Mouse (Mus musculus) layer of hippocampus, postnatal 14 days (tissue): ENCODE data around the gene Hmgcl. TPM values are rescaled to one million over a fixed set of nuclear protein-coding genes. Genes with fewer than 3 reads are reported as not detected.

ENCODE experiments used
- DNase-seq, 2 experiments: peaks; one replicate each; pipeline ENCODE4 v3.0.0; 2021 to 2022; ENCODE audit warnings: low spot score in 2 of 2, mixed read lengths in 1 of 2
- total RNA-seq, 2 experiments: library from RNA; stranded (reverse); gene quantifications; 2 replicates each; pipeline ENCODE4 v1.2.3; 2021

Gene Hmgcl
- total RNA-seq, 2 experiments from 2014 or later, result 31.3 to 35.0 TPM

GRCm38 (mm10) chr4:135981524-135982063, 35.3 kb downstream of the Hmgcl start:
- DNase-seq, result peak in 1 of 2 experiments; percentile 93

GRCm38 (mm10) chr4:135984556-135984955, 38.3 kb downstream of the Hmgcl start:
- no peak for DNase-seq

GRCm38 (mm10) chr4:135985193-135985592, 38.9 kb downstream of the Hmgcl start:
- no peak for DNase-seq

- DNase-seq, result no peak
Observed at GRCm38 (mm10) chr4:135985769-135986168, 39.5 kb downstream of the Hmgcl start.

- DNase-seq, result no peak
Observed at GRCm38 (mm10) chr4:135986301-135986942, 40.2 kb downstream of the Hmgcl start.

- DNase-seq, result peak; percentile 93
Observed at GRCm38 (mm10) chr4:135986943-135987710, 40.9 kb downstream of the Hmgcl start, which contains the start of gene Pithd1. TSS of gene Pithd1 (minus strand) at chr4:135987264.

- DNase-seq, result no peak
Observed at GRCm38 (mm10) chr4:135987714-135988113, 41.5 kb downstream of the Hmgcl start.

GRCm38 (mm10) chr4:135993941-135994340, 47.7 kb downstream of the Hmgcl start:
- no peak for DNase-seq

GRCm38 (mm10) chr4:135995118-135995517, 48.9 kb downstream of the Hmgcl start:
- no peak for DNase-seq

- no peak for DNase-seq
Observed at GRCm38 (mm10) chr4:136004107-136004675, 57.9 kb downstream of the Hmgcl start.

GRCm38 (mm10) chr4:136004921-136005320, 58.7 kb downstream of the Hmgcl start:
- no peak for DNase-seq

GRCm38 (mm10) chr4:136006821-136007220, 60.6 kb downstream of the Hmgcl start:
- DNase-seq, result no peak

- no peak for DNase-seq
Observed at GRCm38 (mm10) chr4:136008782-136009447, 62.7 kb downstream of the Hmgcl start.

GRCm38 (mm10) chr4:136010586-136010985, 64.3 kb downstream of the Hmgcl start:
- no peak for DNase-seq

Other genes starting within 250 kb of the Hmgcl start
- under 1 TPM in 1 of 2 experiments, not detected in 1; 0.12 TPM for gene Il22ra1, start 218.3 kb upstream of the Hmgcl start, total RNA-seq
- 1 to 10 TPM; 1.4 to 1.5 TPM for gene Myom3, start 186.7 kb upstream of the Hmgcl start, total RNA-seq
- 10 to 100 TPM; 78.4 to 85.6 TPM for gene Srsf10, start 90.7 kb upstream of the Hmgcl start, total RNA-seq
- gene Pnrc2, start 72.6 kb upstream of the Hmgcl start, total RNA-seq, result 10 to 100 TPM; 59.5 to 67.2 TPM
- under 1 TPM in 1 of 2 experiments, not detected in 1; 0.09 TPM for gene Cnr2, start 51.1 kb upstream of the Hmgcl start, total RNA-seq
- 10 to 100 TPM; 48.9 to 52.6 TPM for gene Fuca1, start 25.7 kb upstream of the Hmgcl start, total RNA-seq
- 10 to 100 TPM; 26.9 to 29.0 TPM for gene Gale, start 17.3 kb downstream of the Hmgcl start, total RNA-seq
- 100 to 1,000 TPM; 107 to 111 TPM for gene Lypla2, start 26.2 kb downstream of the Hmgcl start, total RNA-seq
- gene Pithd1, start 40.8 kb downstream of the Hmgcl start, total RNA-seq, result 10 to 100 TPM; 86.8 to 90.1 TPM
- gene Eloa, start 75.3 kb downstream of the Hmgcl start, total RNA-seq, result 10 to 100 TPM; 31.7 TPM
- 100 to 1,000 TPM; 254 to 300 TPM for gene Rpl11, start 107.0 kb downstream of the Hmgcl start, total RNA-seq
- gene Id3, start 197.0 kb downstream of the Hmgcl start, total RNA-seq, result 10 to 100 TPM; 77.9 to 91.6 TPM
- 1 to 10 TPM; 1.1 to 1.4 TPM for gene E2f2, start 225.9 kb downstream of the Hmgcl start, total RNA-seq